Mouse (Mus musculus) retina, postnatal 7 days (tissue): ENCODE results near the gene Dkk1.
A peak's percentile ranks its signal among the peaks of the same experiment; 100 is the strongest.
"Not testable (repeated sequence)": the region's sequence is repeated elsewhere in the genome, so short reads cannot be mapped to it uniquely, and the experiment has no call there.

Experiments
- DNase-seq: peaks from one replicate; pipeline ENCODE4 v3.0.0-alpha.2; 2012; ENCODE audit warnings: low read depth, low spot score

Gene Dkk1

DNA sequence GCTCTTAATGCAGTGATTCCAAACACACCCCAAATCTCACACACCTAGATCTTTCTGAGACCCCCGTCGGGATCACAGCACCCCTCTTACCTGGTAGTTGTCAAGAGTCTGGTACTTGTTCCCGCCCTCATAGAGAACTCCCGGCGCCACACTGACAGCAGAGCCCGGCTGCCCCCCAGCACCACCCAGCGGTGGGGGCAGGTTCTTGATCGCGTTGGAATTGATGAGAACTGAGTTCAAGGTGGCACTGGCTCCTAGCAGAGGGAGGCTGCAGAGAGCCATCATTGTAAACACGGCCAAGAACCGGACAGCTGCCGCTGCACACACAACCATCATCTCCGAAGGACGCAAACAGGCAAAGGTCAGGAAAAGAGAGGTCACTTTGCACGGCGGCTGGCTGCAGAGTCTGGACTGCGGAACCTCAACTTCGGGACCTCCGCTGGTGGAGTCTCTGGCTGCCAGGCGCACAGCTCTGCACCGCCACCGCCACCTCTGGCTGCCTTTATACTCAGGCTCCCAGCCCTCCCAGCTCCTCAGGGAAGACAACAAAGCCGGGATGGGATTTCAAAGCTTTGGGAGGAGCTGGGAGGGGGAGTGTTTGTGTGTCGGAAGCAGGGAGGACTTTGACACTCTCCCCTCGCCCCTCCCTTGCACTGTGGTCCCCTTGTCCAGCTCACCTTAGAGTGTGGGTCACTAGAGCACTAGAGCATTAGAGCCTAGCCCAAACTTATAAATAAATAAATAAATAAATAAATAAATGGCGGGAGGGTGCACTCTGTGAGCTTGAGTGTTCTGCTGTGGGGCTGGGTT is at the start of gene Dkk1:
Dkk1 (minus strand) TSS at position 622 of the 810 bp plus-strand sequence.
- DNase-seq, result no peak

DNA sequence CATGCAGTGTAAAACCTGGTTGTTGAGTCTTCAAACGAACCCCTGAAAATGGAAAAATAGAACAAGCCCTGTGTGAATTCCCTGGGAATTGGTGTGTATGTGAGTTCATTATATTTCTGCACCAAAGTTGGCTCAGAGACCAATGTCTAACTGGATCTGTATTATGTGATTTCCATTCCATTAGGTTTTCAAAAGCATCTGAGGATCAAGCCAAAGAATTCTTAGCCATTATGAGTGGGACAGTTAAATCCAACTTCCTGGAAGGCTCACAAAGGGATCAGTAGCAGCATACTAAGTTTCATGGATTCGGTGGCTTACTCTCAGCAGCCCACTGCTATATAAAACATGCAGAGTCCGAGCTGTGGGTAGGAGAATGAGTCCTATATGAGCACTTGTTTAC is 36.9 kb upstream of the Dkk1 start:
- no peak for DNase-seq

DNA sequence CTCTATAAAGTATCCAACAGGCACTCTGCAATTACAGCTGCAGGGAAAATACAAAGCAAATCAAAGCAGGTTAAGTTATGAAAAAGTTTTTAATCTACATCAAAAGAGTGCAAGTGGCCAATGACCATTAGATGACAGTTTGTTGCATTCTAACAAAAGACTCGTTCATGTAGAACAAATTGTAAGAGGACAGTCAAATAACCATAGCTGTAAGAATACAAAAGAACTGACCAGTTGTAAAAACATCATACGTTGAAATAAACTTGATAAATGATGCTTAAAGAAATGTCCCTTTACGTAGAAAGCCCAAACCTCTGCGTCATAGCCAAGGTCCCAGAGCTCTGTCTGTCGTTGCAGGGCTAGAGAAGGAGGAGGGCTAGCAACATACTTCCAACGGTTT is 15.1 kb upstream of the Dkk1 start:
- DNase-seq, result no peak

GRCm38 (mm10) chr19:30563876-30564275 is 14.4 kb upstream of the Dkk1 start:
- no peak for DNase-seq

DNA sequence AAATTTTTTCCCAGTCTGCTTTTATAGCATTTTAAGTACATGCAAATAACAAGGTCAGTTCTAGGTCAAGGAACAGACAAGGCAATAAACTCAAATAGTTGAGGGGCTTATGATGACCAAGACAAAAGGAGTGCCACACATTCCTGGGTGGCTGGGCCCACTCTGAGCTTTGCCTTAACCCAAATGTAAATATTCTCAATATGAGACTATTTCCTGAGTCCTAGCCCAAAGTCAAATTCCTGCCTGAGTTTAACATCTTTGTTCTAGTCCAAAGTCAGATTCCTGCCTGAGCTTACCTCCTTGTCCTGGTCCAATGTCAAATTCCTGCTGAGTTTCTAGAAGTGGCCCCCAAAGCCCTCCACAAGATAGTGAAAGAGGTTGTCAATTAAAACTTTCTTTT is 8.6 kb upstream of the Dkk1 start:
- DNase-seq, result no peak

DNA sequence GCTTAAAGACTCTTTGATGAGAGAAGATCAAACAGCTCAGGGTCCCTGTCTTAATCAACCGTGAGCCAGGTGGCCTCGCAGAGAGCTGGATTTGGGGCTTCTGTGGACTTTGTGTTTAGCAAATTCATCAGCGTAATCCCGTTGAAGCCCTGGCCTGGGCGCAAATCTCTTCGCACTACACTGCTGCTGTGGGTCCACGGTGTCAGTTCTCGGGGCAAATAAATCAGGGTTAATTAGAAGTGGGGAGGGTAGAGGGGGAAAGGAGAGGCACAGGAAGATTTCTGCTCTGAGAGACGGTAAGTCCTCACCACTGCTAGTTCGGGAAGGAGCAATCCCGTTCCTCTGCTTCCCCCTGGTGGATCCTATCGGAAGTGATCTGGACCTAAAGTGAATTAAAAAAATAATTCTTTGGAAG is 5.0 kb upstream of the Dkk1 start:
- DNase-seq, result peak; percentile 46

- no peak for DNase-seq
Observed at GRCm38 (mm10) chr19:30553740-30554139, 4.3 kb upstream of the Dkk1 start.

GRCm38 (mm10) chr19:30552260-30552659 is 2.8 kb upstream of the Dkk1 start:
- no peak for DNase-seq

DNA sequence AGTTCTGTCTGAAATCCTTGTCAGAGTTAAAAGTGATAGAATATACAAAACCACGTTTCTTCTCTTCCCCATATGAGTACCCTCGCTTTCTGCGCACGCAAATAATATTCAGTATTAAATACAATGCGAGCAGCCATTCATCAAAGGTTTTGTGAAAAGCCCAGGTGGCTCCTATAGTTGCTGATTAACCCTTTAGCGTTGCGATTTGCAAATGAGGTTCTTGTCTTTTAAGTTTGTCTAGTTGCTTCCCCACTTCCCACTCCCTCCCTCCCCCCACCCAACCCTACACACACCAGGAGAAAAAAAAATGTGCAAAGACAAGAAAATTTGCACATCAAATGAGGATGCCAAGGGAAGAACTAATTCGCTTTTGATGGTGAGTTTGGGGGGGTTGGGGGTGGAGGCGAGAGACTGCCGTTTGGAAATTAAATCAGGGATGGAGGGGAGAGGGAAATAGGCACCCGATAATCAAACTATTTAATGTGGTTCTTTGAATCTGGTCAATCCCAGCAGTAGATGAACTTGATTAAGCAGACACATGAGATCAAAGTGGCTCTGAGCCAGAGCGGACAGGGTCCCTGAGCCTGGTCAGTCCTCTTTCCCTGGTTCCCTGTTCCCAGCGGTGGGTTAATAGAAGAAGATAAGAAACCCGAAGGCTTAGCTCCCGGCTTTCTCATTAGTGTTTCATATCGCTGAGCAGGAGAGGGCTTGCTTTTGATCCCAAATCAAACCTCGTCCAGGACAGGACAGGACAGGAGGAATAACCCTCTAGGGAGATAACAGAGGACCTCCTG is 586 bp upstream of the Dkk1 start:
- DNase-seq, result no peak

GRCm38 (mm10) chr19:30548411-30549043 is 938 bp downstream of the Dkk1 start:
- DNase-seq, result no peak

DNA sequence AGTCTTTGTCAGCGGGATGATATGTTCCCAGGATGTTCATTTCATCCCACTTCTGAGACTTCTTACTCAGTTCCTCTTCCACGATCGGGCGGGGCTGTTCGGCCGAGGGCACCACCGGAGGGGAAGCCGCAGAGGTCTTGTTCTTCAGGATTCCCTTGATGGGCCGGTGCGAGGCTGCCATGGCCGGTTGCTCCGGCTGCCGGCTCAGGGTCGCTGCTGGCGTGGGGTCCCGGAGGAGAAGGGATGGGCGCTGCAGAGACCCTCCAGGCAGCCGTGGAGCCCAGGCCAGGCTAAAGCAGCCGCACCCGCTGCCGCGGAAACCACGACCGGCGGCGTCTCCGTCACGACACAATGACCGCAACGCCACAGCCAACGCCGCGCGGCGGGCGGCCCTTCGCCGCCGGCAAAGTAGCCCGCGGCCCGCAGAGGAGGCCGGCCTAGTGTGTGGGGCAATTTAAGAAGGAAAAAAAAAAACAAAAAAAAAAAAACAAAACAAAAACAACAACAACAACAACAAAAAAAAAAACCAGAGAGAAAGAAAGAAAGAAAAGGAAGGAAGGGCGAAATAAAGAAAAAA is 10.0 kb downstream of the Dkk1 start:
- not testable (repeated sequence) for DNase-seq

GRCm38 (mm10) chr19:30516771-30517170 is 32.7 kb downstream of the Dkk1 start:
- no peak for DNase-seq

GRCm38 (mm10) chr19:30510481-30510880 is 39.0 kb downstream of the Dkk1 start:
- DNase-seq, result no peak

GRCm38 (mm10) chr19:30505497-30505896 is 44.0 kb downstream of the Dkk1 start:
- DNase-seq, result no peak
